Mouse (Mus musculus) stomach, embryonic 16.5 days (tissue): ENCODE data around the gene Rptor. TPM values are rescaled to one million over a fixed set of nuclear protein-coding genes. Genes with fewer than 3 reads are reported as not detected.

Experiments used
- ATAC-seq: fragments of 200-750 bp; cut with Nextera tagmentation; 2 replicates; pipeline ENCODE4 v1.8.0; 2017; ENCODE audit warnings: moderate number of reproducible peaks, moderate TSS enrichment; ENCODE audit not compliant: insufficient read depth, low FRiP score
- H3K27ac ChIP-seq: fragments of 300-500 bp; sonication (generic); 2 replicates; pipeline ENCODE4 v1.5.1; 2014; ENCODE audit warnings: low read length
- H3K27me3 ChIP-seq: fragments of 300-500 bp; sonication (generic); 2 replicates; pipeline ENCODE4 v1.6.1; 2014; ENCODE audit warnings: low read length, control low read depth, mixed read lengths; ENCODE audit not compliant: control insufficient read depth, insufficient read depth
- H3K36me3 ChIP-seq: fragments of 300-500 bp; sonication (generic); 2 replicates; pipeline ENCODE4 v1.6.1; 2014; ENCODE audit warnings: low read length; ENCODE audit not compliant: control insufficient read depth, insufficient read depth
- H3K4me1 ChIP-seq: fragments of 300-500 bp; sonication (generic); 2 replicates; pipeline ENCODE4 v1.6.1; 2014; ENCODE audit warnings: low read length, control low read depth, mixed read lengths; ENCODE audit not compliant: control insufficient read depth, insufficient read depth
- H3K4me2 ChIP-seq: fragments of 300-500 bp; sonication (generic); 2 replicates; pipeline ENCODE4 v1.6.1; 2014; ENCODE audit warnings: low read depth, low read length, mixed read lengths
- H3K4me3 ChIP-seq: fragments of 300-500 bp; sonication (generic); replicated peaks from 2 replicates; pipeline ENCODE4 v1.5.1; 2014; ENCODE audit warnings: mild to moderate bottlenecking, low read length
- H3K9ac ChIP-seq: fragments of 300-500 bp; sonication (generic); 2 replicates; pipeline ENCODE4 v1.6.1; 2014; ENCODE audit warnings: low read length
- H3K9me3 ChIP-seq: fragments of 300-500 bp; sonication (generic); replicated peaks from 2 replicates; pipeline ENCODE4 v1.6.1; 2016; ENCODE audit warnings: low read length, control low read depth; ENCODE audit not compliant: control insufficient read depth
- WGBS: fragments of 180-500 bp; shearing (Covaris S2); extraction: QIAGEN DNeasy Blood & Tissue Kit; methylation state at CpG from one replicate; pipeline ENCODE4 v1.1.7; 2014; 5-methylcytosine and 5-hydroxymethylcytosine counted together
- polyA plus RNA-seq: library from polyadenylated mRNA; unstranded; fragments of >200 nt; fragmentation: Nextera tagmentation; extraction: Ambion mirVana; gene quantifications from 2 replicates; pipeline ENCODE4 v1.2.1, GENCODE M21; 2015

Rptor gene
- polyA plus RNA-seq, 1 experiment from 2014 or later: 6.1 TPM

DNA sequence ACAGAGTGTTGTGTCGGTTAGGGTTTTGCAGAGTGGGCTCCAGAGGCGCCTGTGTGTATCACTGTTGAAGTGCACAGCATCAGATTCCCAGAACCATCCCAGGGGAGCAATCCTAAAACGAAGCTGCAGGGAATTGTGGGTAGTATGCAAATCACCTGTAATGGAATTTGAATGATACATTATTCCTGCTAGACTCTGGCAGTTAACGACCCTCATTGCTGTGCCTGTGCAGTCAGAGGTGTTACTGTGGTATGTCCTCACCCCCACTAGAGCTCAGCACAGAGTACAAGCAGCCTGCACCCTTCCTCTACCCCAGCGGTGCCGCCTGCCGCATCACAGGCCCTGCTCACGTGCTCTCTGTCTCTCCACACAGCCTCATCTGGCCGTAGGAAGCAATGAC, 294.3 kb downstream of the Rptor start:
- Histone ChIP-seq H3K4me2 (no peak overlapping the region), H3K9ac (no peak overlapping the region), H3K4me3 (no peak overlapping the region), H3K27me3 (no peaks in the 10 kb centered on the region), H3K36me3 (peaks cover 13% of the 10 kb centered on the region), H3K9me3 (no peaks in the 10 kb centered on the region), H3K27ac (no peak overlapping the region), H3K4me1 (no peaks in the 10 kb centered on the region)
- ATAC-seq: no peak
- 87% methylated on average over 9 of the region's 9 CpGs for WGBS

DNA sequence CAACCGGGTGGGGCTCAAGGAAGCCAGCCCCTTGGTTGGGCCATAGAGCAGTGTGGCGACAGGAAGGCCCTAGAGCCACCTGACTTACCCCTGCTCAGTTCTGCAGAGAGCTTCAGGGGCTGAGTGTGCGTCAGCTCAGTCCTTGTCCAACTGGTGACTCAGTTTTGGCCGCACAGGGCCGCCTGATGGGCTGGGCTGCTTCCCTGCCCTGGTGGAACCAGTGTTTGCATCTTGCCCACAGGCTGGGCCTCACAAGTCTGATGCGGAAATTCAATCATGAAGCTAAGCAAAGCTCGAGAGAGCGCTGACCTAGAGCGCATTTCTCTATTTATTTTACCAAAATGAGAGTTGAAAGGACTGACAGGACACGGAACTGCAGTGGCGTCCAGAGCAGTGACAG, 296.3 kb downstream of the Rptor start:
- no peaks in the 10 kb centered on the region for H3K27me3 ChIP-seq
- 80% methylated on average over 11 of the region's 11 CpGs for WGBS
- H3K9ac ChIP-seq: no peak overlapping the region
- ATAC-seq: no peak
- no peak overlapping the region for H3K4me2 ChIP-seq
- H3K9me3 ChIP-seq: no peaks in the 10 kb centered on the region
- peaks cover 13% of the 10 kb centered on the region for H3K36me3 ChIP-seq
- H3K27ac ChIP-seq: no peak overlapping the region
- H3K4me1 ChIP-seq: no peaks in the 10 kb centered on the region
- no peak overlapping the region for H3K4me3 ChIP-seq

GRCm38 (mm10) chr11:119901174-119901573, 298.5 kb downstream of the Rptor start:
- Histone ChIP-seq H3K4me1 (no peaks in the 10 kb centered on the region), H3K9ac (no peak overlapping the region), H3K27me3 (no peaks in the 10 kb centered on the region), H3K36me3 (peaks cover 5% of the 10 kb centered on the region; the same call in 1 of the 2 replicates), H3K4me3 (no peak overlapping the region), H3K9me3 (no peaks in the 10 kb centered on the region), H3K27ac (no peak overlapping the region), H3K4me2 (no peak overlapping the region)
- ATAC-seq: no peak
- WGBS: 65% methylated on average over 4 of the region's 4 CpGs

- no peaks in the 10 kb centered on the region for H3K4me1 ChIP-seq
- no peaks in the 10 kb centered on the region for H3K9me3 ChIP-seq
- ATAC-seq: no peak
- 78% methylated on average over 4 of the region's 4 CpGs for WGBS
- no peak overlapping the region for H3K4me2 ChIP-seq
- H3K36me3 ChIP-seq: peaks cover 5% of the 10 kb centered on the region; the same call in 1 of the 2 replicates
- H3K4me3 ChIP-seq: no peak overlapping the region
- H3K9ac ChIP-seq: no peak overlapping the region
- H3K27me3 ChIP-seq: no peaks in the 10 kb centered on the region
- H3K27ac ChIP-seq: no peak overlapping the region
Measured at GRCm38 (mm10) chr11:119902891-119903290, 300.2 kb downstream of the Rptor start.

DNA sequence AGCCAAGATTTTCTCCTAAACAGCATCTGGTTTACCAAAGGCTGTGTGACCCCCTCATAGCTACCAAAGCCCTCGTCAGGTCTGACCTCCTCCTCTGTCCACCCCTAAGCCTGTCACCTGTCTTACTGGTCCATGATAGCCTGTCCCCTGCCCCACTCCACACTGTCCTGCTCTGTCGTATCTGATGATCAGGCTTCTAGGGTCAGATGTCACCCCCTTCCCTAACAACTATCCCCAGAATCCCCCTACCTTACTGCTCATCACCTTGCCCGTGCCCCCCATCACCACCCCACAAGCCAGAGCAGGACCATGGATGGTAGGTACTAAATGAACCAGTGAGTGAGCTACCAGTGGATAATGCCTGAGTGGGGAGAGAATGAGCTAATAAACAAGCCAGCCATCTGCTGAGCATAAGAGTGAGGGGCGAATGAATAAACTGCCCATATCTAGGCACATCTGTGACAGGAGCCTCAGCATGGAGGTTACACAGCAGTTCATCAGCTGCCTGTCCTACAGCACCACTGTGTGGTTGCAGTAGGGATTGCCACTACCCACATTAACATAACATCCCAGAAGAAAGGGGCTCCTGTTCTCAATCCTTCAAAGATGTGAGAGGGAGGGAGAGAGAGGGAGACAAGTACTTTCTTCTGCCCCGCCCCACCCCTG, 302.0 kb downstream of the Rptor start:
- ATAC-seq: no peak; the same call in 1 of the 2 replicates
- no peak overlapping the region for H3K4me3 ChIP-seq
- WGBS: 32% methylated on average over 5 of the region's 5 CpGs

DNA sequence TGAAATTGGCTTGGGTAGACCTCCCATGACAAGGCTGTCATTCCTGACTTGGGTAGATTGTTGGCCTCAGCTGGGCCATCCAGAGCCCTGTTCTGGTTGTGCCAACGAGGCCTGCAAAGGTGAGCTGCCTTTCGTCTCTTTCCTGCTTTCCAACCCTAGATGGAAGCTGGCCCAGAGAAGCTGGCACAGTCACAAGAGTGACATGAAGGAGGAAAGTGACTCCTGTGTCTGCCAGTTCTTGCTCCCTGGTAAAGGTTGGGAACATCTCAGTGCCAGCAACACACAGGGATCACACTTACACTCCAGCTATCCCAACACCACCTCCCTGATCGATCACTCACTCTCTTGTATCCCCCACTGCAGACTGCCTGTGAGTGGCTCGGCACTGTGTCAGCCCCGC, 303.1 kb downstream of the Rptor start:
- Histone ChIP-seq H3K36me3 (no peaks in the 10 kb centered on the region), H3K4me2 (no peak overlapping the region), H3K9ac (no peak overlapping the region), H3K4me3 (no peak overlapping the region), H3K9me3 (no peaks in the 10 kb centered on the region), H3K4me1 (no peaks in the 10 kb centered on the region), H3K27me3 (no peaks in the 10 kb centered on the region), H3K27ac (no peak overlapping the region)
- ATAC-seq: no peak
- 79% methylated on average over 5 of the region's 5 CpGs for WGBS

More for the DNA sequence above, 302.0 kb downstream of the Rptor start:
- Histone ChIP-seq H3K4me1 (no peaks in the 10 kb centered on the region), H3K9ac (no peak overlapping the region), H3K27me3 (no peaks in the 10 kb centered on the region), H3K36me3 (no peaks in the 10 kb centered on the region), H3K9me3 (no peaks in the 10 kb centered on the region), H3K4me2 (no peak overlapping the region), H3K27ac (no peak overlapping the region)

GRCm38 (mm10) chr11:119907006-119907650, 304.4 kb downstream of the Rptor start:
- no peak for ATAC-seq
- WGBS: 39% methylated on average over 7 of the region's 7 CpGs

GRCm38 (mm10) chr11:119907711-119908110, 305.0 kb downstream of the Rptor start:
- Histone ChIP-seq H3K4me1 (0 out of 2 replicates have a peak, but pooled peaks cover under 1% of the 10 kb centered on the region), H3K9me3 (no peaks in the 10 kb centered on the region), H3K36me3 (no peaks in the 10 kb centered on the region), H3K4me3 (no peak overlapping the region), H3K4me2 (no peak overlapping the region), H3K9ac (no peak overlapping the region), H3K27me3 (no peaks in the 10 kb centered on the region), H3K27ac (no peak overlapping the region)
- WGBS: 49% methylated on average over 7 of the region's 7 CpGs
- ATAC-seq: no peak

More at GRCm38 (mm10) chr11:119907006-119907650, 304.4 kb downstream of the Rptor start:
- no peak overlapping the region for H3K4me3 ChIP-seq
- no peaks in the 10 kb centered on the region for H3K4me1 ChIP-seq
- H3K27ac ChIP-seq: no peak overlapping the region
- H3K9me3 ChIP-seq: no peaks in the 10 kb centered on the region
- H3K27me3 ChIP-seq: no peaks in the 10 kb centered on the region
- H3K4me2 ChIP-seq: no peak overlapping the region
- H3K36me3 ChIP-seq: no peaks in the 10 kb centered on the region
- no peak overlapping the region for H3K9ac ChIP-seq

GRCm38 (mm10) chr11:119909436-119909835, 306.7 kb downstream of the Rptor start:
- Histone ChIP-seq H3K4me2 (no peak overlapping the region), H3K9me3 (no peaks in the 10 kb centered on the region), H3K27me3 (no peaks in the 10 kb centered on the region), H3K27ac (no peak overlapping the region), H3K9ac (peak overlapping the region; percentile 57; the same call in 1 of the 2 replicates), H3K4me1 (peaks cover 7% of the 10 kb centered on the region; the same call in 1 of the 2 replicates), H3K4me3 (no peak overlapping the region), H3K36me3 (no peaks in the 10 kb centered on the region)
- 0% methylated on average over 5 of the region's 5 CpGs for WGBS
- no peak for ATAC-seq
